Mouse (Mus musculus) testis, adult 2 months (tissue): Measurements from ENCODE around the gene Gcg. TPM values are rescaled to one million over a fixed set of nuclear protein-coding genes. Genes with fewer than 3 reads are reported as not detected.

ENCODE experiments used
- H3K27ac ChIP-seq: fragments of 200-500 bp; 2 replicates; pipeline ENCODE4 v1.5.1; 2012; ENCODE audit warnings: low read depth, low read length; ENCODE audit not compliant: control insufficient read depth, insufficient read depth
- H3K27me3 ChIP-seq: fragments of 200-500 bp; 2 replicates; pipeline ENCODE4 v1.6.1; 2012; ENCODE audit warnings: mild to moderate bottlenecking, low read length, moderate library complexity; ENCODE audit not compliant: control insufficient read depth, insufficient read depth
- H3K36me3 ChIP-seq: fragments of 200-500 bp; 2 replicates; pipeline ENCODE4 v1.6.1; 2012; ENCODE audit warnings: mild to moderate bottlenecking, low read length; ENCODE audit not compliant: control insufficient read depth, insufficient read depth
- H3K4me1 ChIP-seq: fragments of 200-500 bp; 2 replicates; pipeline ENCODE4 v1.6.1; 2012; ENCODE audit warnings: low read length; ENCODE audit not compliant: control insufficient read depth, insufficient read depth
- H3K4me3 ChIP-seq: fragments of 200-500 bp; 2 replicates; pipeline ENCODE4 v1.5.1; 2012; ENCODE audit warnings: low read depth, mild to moderate bottlenecking, low read length, moderate library complexity, mixed read lengths; ENCODE audit not compliant: control insufficient read depth
- CTCF ChIP-seq: fragments of 200-500 bp; IDR thresholded peaks from 2 replicates; pipeline ENCODE4 v1.5.1; 2012; ENCODE audit warnings: low read depth, mild to moderate bottlenecking, inconsistent platforms, low read length, moderate library complexity; ENCODE audit not compliant: control insufficient read depth, insufficient read depth, insufficient replicate concordance
- POLR2A ChIP-seq: fragments of 200-500 bp; IDR thresholded peaks from 2 replicates; pipeline ENCODE4 v1.6.1; 2012; ENCODE audit warnings: low read depth, mild to moderate bottlenecking, inconsistent platforms, low read length, moderate library complexity; ENCODE audit not compliant: control insufficient read depth
- polyA plus RNA-seq: library from polyadenylated mRNA; depleted of rRNA; stranded (reverse); fragments of >200 nt; gene quantifications from 2 replicates; pipeline ENCODE4 v1.2.3, GENCODE M21; 2012

Gene Gcg
- polyA plus RNA-seq, 1 experiment = not detected

- Histone ChIP-seq H3K36me3 (no peaks in the 10 kb centered on the region), H3K4me1 (no peaks in the 10 kb centered on the region), H3K27me3 (no peaks in the 10 kb centered on the region), H3K27ac (no peak overlapping the region), H3K4me3 (no peak overlapping the region)
- TF ChIP-seq POLR2A (no peak), CTCF (no peak)
Measured at GRCm38 (mm10) chr2:62484906-62485305, 1.5 kb upstream of the Gcg start.

- Histone ChIP-seq H3K27ac (no peak overlapping the region), H3K27me3 (no peaks in the 10 kb centered on the region), H3K36me3 (no peaks in the 10 kb centered on the region), H3K4me3 (no peak overlapping the region), H3K4me1 (no peaks in the 10 kb centered on the region)
- TF ChIP-seq CTCF = no peak
- no peak for TF ChIP-seq POLR2A
Measured at GRCm38 (mm10) chr2:62480285-62481198, 2.9 kb downstream of the Gcg start.

- no peak for TF ChIP-seq CTCF
- H3K4me1 ChIP-seq = no peaks in the 10 kb centered on the region; the same call in 1 of the 2 replicates
- no peak overlapping the region for H3K27ac ChIP-seq
Measured at GRCm38 (mm10) chr2:62469551-62469950, 13.9 kb downstream of the Gcg start.

GRCm38 (mm10) chr2:62463287-62463686 lies 20.2 kb downstream of the Gcg start:
- Histone ChIP-seq H3K27me3 (no peaks in the 10 kb centered on the region), H3K27ac (no peak overlapping the region), H3K36me3 (no peaks in the 10 kb centered on the region), H3K4me3 (no peak overlapping the region), H3K4me1 (no peaks in the 10 kb centered on the region; the same call in 1 of the 2 replicates)
- TF ChIP-seq POLR2A (no peak), CTCF (no peak)

More at GRCm38 (mm10) chr2:62469551-62469950, 13.9 kb downstream of the Gcg start:
- Histone ChIP-seq H3K36me3 (no peaks in the 10 kb centered on the region), H3K27me3 (no peaks in the 10 kb centered on the region), H3K4me3 (no peak overlapping the region)

GRCm38 (mm10) chr2:62462174-62462573 lies 21.3 kb downstream of the Gcg start:
- TF ChIP-seq CTCF (no peak), POLR2A (no peak)
- Histone ChIP-seq H3K27me3 (no peaks in the 10 kb centered on the region), H3K27ac (no peak overlapping the region), H3K4me1 (no peaks in the 10 kb centered on the region; the same call in 1 of the 2 replicates), H3K4me3 (no peak overlapping the region), H3K36me3 (no peaks in the 10 kb centered on the region)

GRCm38 (mm10) chr2:62460815-62461450 lies 22.5 kb downstream of the Gcg start:
- H3K27me3 ChIP-seq = no peaks in the 10 kb centered on the region
- no peak overlapping the region for H3K4me3 ChIP-seq
- H3K27ac ChIP-seq = no peak overlapping the region
- TF ChIP-seq CTCF (no peak), POLR2A (no peak)
- no peaks in the 10 kb centered on the region for H3K36me3 ChIP-seq
- H3K4me1 ChIP-seq = no peaks in the 10 kb centered on the region; the same call in 1 of the 2 replicates

GRCm38 (mm10) chr2:62460231-62460710 lies 23.2 kb downstream of the Gcg start:
- Histone ChIP-seq H3K27ac (no peak overlapping the region), H3K27me3 (no peaks in the 10 kb centered on the region), H3K36me3 (no peaks in the 10 kb centered on the region), H3K4me1 (no peaks in the 10 kb centered on the region; the same call in 1 of the 2 replicates), H3K4me3 (no peak overlapping the region)
- TF ChIP-seq CTCF (no peak), POLR2A (no peak)
